Mouse (Mus musculus): ENCODE measurements at regions not wholly inside any gene's neighbourhood (a gene's known extent, or its start where the extent isn't known, plus 50 kb on each side); places are given as distances from the start of the nearest gene placed in this dataset.

- H3K9ac ChIP-seq, result no peak overlapping the region
- no peak overlapping the region for H3K4me3 ChIP-seq (replicated peaks)
- H3K36me3 ChIP-seq, result no peaks in the 10 kb centered on the region
- no peaks in the 10 kb centered on the region for H3K4me1 ChIP-seq
- no peaks in the 10 kb centered on the region for H3K9me3 ChIP-seq (replicated peaks)
- H3K4me2 ChIP-seq (replicated peaks), result no peak overlapping the region
- no peak overlapping the region for H3K27ac ChIP-seq (replicated peaks)
- H3K27me3 ChIP-seq, result no peaks in the 10 kb centered on the region
- no peak for ATAC-seq (ENCODE audit: insufficient number of reproducible peaks, low FRiP score, low TSS enrichment, low read depth)
- 94% methylated on average over 5 of the region's 5 CpGs for WGBS
These were observed 260.2 kb downstream of the Cog6 start for GRCm38 (mm10) chr3:52756816-52757215.

DNA sequence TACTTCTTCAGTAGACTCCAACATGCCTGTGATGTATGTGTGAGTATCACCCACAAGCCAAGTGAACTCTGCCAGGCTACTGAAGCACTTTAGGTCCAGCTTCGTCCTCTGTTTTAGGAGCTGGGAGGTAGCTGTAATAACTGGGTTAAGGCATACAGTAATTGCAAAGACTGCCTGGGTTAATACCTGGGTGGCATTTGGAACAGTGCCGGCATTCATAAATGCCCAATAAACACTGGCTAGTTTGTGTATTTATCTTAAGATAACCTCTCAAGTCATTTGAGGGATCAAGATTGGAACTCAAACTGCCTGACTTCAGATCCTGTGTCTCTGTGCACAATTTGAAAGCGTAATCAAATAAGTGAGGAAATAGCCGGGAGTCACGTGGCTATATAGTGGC lies 261.0 kb downstream of the Cog6 start:
- no peak for ATAC-seq (ENCODE audit: insufficient number of reproducible peaks, low FRiP score, low TSS enrichment, low read depth)
- no peak overlapping the region for H3K4me2 ChIP-seq (replicated peaks)
- H3K4me1 ChIP-seq, result no peaks in the 10 kb centered on the region
- no peaks in the 10 kb centered on the region for H3K36me3 ChIP-seq
- no peak overlapping the region for H3K4me3 ChIP-seq (replicated peaks)
- no peaks in the 10 kb centered on the region for H3K27me3 ChIP-seq
- WGBS, result 69% methylated on average over 5 of the region's 5 CpGs
- H3K9me3 ChIP-seq (replicated peaks), result no peaks in the 10 kb centered on the region
- no peak overlapping the region for H3K27ac ChIP-seq (replicated peaks)
- no peak overlapping the region for H3K9ac ChIP-seq

DNA sequence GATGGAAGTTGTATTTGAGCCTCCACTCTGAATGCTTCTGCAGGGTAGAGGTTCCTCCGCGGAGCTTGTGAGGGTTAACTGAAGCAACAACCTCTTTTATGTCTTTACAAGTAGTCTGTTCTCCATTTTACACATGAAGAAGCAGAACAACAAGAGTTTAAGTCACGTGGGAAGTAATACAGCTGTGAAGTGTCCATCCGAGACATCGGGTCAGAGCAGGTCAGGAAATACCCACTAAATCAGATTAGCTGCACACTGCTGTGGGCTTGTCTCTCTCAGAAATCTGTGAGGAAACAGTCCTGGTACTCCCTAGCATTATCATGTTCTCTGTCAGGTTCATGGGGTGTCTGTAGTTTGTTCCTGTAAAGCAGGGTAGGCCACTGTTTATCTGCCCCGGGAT lies 262.1 kb downstream of the Cog6 start:
- H3K9me3 ChIP-seq (replicated peaks), result no peaks in the 10 kb centered on the region
- H3K4me1 ChIP-seq, result no peaks in the 10 kb centered on the region
- H3K36me3 ChIP-seq, result no peaks in the 10 kb centered on the region
- ATAC-seq (ENCODE audit: insufficient number of reproducible peaks, low FRiP score, low TSS enrichment, low read depth), result no peak
- H3K27ac ChIP-seq (replicated peaks), result no peak overlapping the region
- H3K27me3 ChIP-seq, result no peaks in the 10 kb centered on the region
- whole genome bisulfite sequencing, result 52% methylated on average over 6 of the region's 6 CpGs
- no peak overlapping the region for H3K4me3 ChIP-seq (replicated peaks)
- no peak overlapping the region for H3K9ac ChIP-seq
- H3K4me2 ChIP-seq (replicated peaks), result no peak overlapping the region

GRCm38 (mm10) chr3:52754401-52754800 lies 262.6 kb downstream of the Cog6 start:
- H3K36me3 ChIP-seq, result no peaks in the 10 kb centered on the region
- H3K9me3 ChIP-seq (replicated peaks), result no peaks in the 10 kb centered on the region
- no peak overlapping the region for H3K27ac ChIP-seq (replicated peaks)
- H3K4me2 ChIP-seq (replicated peaks), result no peak overlapping the region
- H3K9ac ChIP-seq, result no peak overlapping the region
- no peak for ATAC-seq (ENCODE audit: insufficient number of reproducible peaks, low FRiP score, low TSS enrichment, low read depth)
- H3K27me3 ChIP-seq, result no peaks in the 10 kb centered on the region
- 80% methylated on average over 4 of the region's 4 CpGs for WGBS
- no peaks in the 10 kb centered on the region for H3K4me1 ChIP-seq
- H3K4me3 ChIP-seq (replicated peaks), result no peak overlapping the region

DNA sequence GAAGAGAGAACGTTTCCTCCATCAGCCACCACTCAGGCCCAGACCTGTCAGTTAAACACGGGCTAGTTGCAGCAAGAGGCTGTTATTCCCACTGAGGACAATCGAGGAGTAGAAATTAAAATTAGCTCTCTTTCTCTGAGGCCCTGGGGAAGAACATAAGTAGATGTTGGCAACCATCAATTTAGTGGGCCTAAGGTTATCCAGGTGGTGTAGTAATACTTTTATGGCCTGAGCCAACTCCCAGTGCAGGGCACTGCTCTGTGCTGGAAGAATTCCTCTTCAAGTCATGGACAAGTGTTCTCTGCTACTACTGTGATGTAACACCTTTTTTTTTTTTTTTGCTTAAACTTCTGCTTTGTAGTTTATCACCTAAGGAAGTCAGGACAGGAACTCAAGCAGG lies 270.1 kb downstream of the Cog6 start:
- Histone ChIP-seq H3K27me3 (no peaks in the 10 kb centered on the region), H3K4me2 (replicated peaks) (no peak overlapping the region), H3K4me1 (peaks cover 10% of the 10 kb centered on the region; the same call in 1 of the 2 replicates), H3K27ac (replicated peaks) (no peak overlapping the region), H3K9me3 (replicated peaks) (no peaks in the 10 kb centered on the region), H3K36me3 (no peaks in the 10 kb centered on the region), H3K4me3 (replicated peaks) (no peak overlapping the region), H3K9ac (no peak overlapping the region)
- ATAC-seq (ENCODE audit: insufficient number of reproducible peaks, low FRiP score, low TSS enrichment, low read depth), result no peak
- WGBS, result 57% methylated on average over 3 of the region's 3 CpGs

GRCm38 (mm10) chr3:52744334-52744733 lies 272.7 kb downstream of the Cog6 start:
- H3K4me2 ChIP-seq (replicated peaks), result no peak overlapping the region
- no peak for ATAC-seq (ENCODE audit: insufficient number of reproducible peaks, low FRiP score, low TSS enrichment, low read depth)
- H3K4me1 ChIP-seq, result peaks cover 10% of the 10 kb centered on the region; the same call in 1 of the 2 replicates
- WGBS, result 64% methylated on average over 8 of the region's 8 CpGs
- H3K4me3 ChIP-seq (replicated peaks), result no peak overlapping the region
- H3K9ac ChIP-seq, result no peak overlapping the region
- no peaks in the 10 kb centered on the region for H3K9me3 ChIP-seq (replicated peaks)
- no peaks in the 10 kb centered on the region for H3K36me3 ChIP-seq
- no peak overlapping the region for H3K27ac ChIP-seq (replicated peaks)
- H3K27me3 ChIP-seq, result no peaks in the 10 kb centered on the region

GRCm38 (mm10) chr3:52740466-52741026 lies 276.5 kb downstream of the Cog6 start:
- WGBS, result 71% methylated on average over 9 of the region's 9 CpGs
- Histone ChIP-seq H3K27me3 (no peaks in the 10 kb centered on the region), H3K27ac (replicated peaks) (no peak overlapping the region), H3K36me3 (no peaks in the 10 kb centered on the region), H3K9me3 (replicated peaks) (no peaks in the 10 kb centered on the region), H3K9ac (no peak overlapping the region), H3K4me1 (peaks cover 10% of the 10 kb centered on the region; the same call in 1 of the 2 replicates), H3K4me2 (replicated peaks) (no peak overlapping the region), H3K4me3 (replicated peaks) (no peak overlapping the region)
- 0 out of 2 replicates have a peak, but pooled peaks have one; percentile 47 for ATAC-seq (ENCODE audit: insufficient number of reproducible peaks, low FRiP score, low TSS enrichment, low read depth)

DNA sequence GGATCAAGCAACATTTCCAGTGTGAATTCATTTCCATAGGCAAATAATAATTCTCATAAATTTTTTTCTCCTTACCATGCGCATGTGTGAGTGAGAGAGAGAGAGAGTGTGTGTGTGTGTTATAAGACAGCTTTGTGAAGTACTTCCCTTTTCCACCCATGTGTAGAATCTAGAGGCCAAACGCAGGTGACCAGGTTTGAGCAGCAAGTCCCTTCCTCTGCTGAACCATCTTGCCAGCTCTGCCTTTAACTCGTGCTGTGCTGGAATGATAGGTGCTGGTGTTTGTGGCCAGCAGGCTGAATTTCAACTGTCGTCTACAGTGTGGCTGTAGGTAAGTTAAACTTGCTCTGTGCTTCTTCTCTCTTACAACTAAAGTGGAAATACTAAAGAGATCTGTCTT lies 277.5 kb downstream of the Cog6 start:
- H3K4me2 ChIP-seq (replicated peaks), result no peak overlapping the region
- no peaks in the 10 kb centered on the region for H3K36me3 ChIP-seq
- no peak for ATAC-seq (ENCODE audit: insufficient number of reproducible peaks, low FRiP score, low TSS enrichment, low read depth)
- no peak overlapping the region for H3K4me3 ChIP-seq (replicated peaks)
- H3K9me3 ChIP-seq (replicated peaks), result no peaks in the 10 kb centered on the region
- H3K27me3 ChIP-seq, result no peaks in the 10 kb centered on the region
- 62% methylated on average over 4 of the region's 4 CpGs for WGBS
- H3K4me1 ChIP-seq, result peaks cover 7% of the 10 kb centered on the region; the same call in 1 of the 2 replicates
- no peak overlapping the region for H3K9ac ChIP-seq
- H3K27ac ChIP-seq (replicated peaks), result no peak overlapping the region

- Histone ChIP-seq H3K9ac (no peak overlapping the region), H3K4me1 (no peaks in the 10 kb centered on the region), H3K4me2 (replicated peaks) (no peak overlapping the region), H3K36me3 (no peaks in the 10 kb centered on the region), H3K27ac (replicated peaks) (no peak overlapping the region), H3K4me3 (replicated peaks) (no peak overlapping the region), H3K9me3 (replicated peaks) (no peaks in the 10 kb centered on the region), H3K27me3 (no peaks in the 10 kb centered on the region)
- WGBS, result 59% methylated on average over 5 of the region's 5 CpGs
- no peak for ATAC-seq (ENCODE audit: insufficient number of reproducible peaks, low FRiP score, low TSS enrichment, low read depth)
These were observed 278.7 kb downstream of the Cog6 start for GRCm38 (mm10) chr3:52738386-52738785.

DNA sequence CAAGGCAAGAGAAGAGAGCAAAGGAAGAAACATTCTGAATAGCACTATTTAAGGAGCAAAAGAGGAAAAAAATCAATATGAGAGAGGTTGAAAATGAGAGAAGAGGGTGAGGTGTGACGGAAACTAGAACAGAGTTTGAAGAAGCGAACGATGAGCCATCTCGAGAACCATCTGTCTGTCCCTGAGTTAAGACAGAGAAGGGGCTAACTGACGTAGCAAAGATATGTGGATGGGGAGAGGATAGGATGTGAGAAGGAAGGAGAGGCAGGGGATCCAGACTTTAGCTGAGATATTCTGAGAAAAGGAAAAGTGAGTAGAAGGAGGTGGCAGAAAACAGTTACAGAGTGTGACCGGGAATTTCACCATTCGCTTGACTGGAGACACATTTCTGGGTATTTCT lies 281.1 kb downstream of the Cog6 start:
- 91% methylated on average over 7 of the region's 7 CpGs for WGBS
- Histone ChIP-seq H3K4me1 (no peaks in the 10 kb centered on the region), H3K9ac (no peak overlapping the region), H3K27me3 (no peaks in the 10 kb centered on the region), H3K4me2 (replicated peaks) (no peak overlapping the region), H3K9me3 (replicated peaks) (no peaks in the 10 kb centered on the region), H3K4me3 (replicated peaks) (no peak overlapping the region), H3K27ac (replicated peaks) (no peak overlapping the region), H3K36me3 (no peaks in the 10 kb centered on the region)
- ATAC-seq (ENCODE audit: insufficient number of reproducible peaks, low FRiP score, low TSS enrichment, low read depth), result no peak

DNA sequence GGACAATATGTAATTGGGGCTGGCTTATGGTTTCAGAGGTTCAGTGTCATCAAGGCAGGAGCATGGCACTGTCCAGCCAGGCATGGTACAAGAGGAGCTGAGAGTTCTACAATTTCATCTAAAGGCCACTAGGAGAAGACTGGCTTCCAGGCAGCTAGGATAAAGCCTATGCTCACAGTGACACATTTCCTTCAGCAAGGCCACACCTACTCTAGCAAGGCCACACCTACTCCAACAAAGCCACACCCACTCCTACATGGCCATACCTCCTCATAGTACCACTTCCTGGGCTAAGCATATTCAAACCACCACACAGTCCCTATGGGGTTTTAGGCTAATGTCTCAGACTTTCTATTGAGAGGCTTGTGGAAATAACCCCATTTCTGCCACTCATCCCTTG lies 285.1 kb downstream of the Cog6 start:
- Histone ChIP-seq H3K36me3 (no peaks in the 10 kb centered on the region), H3K27ac (replicated peaks) (no peak overlapping the region), H3K4me3 (replicated peaks) (no peak overlapping the region), H3K4me1 (no peaks in the 10 kb centered on the region), H3K9me3 (replicated peaks) (no peaks in the 10 kb centered on the region), H3K27me3 (no peaks in the 10 kb centered on the region), H3K4me2 (replicated peaks) (no peak overlapping the region), H3K9ac (no peak overlapping the region)
- ATAC-seq (ENCODE audit: insufficient number of reproducible peaks, low FRiP score, low TSS enrichment, low read depth), result no peak

- H3K4me1 ChIP-seq, result no peaks in the 10 kb centered on the region
- no peaks in the 10 kb centered on the region for H3K36me3 ChIP-seq
- no peaks in the 10 kb centered on the region for H3K9me3 ChIP-seq (replicated peaks)
- no peak overlapping the region for H3K4me2 ChIP-seq (replicated peaks)
- no peak for ATAC-seq (ENCODE audit: insufficient number of reproducible peaks, low FRiP score, low TSS enrichment, low read depth)
- H3K27ac ChIP-seq (replicated peaks), result no peak overlapping the region
- no peak overlapping the region for H3K9ac ChIP-seq
- 65% methylated on average over 3 of the region's 3 CpGs for WGBS
- no peak overlapping the region for H3K4me3 ChIP-seq (replicated peaks)
- H3K27me3 ChIP-seq, result no peaks in the 10 kb centered on the region
These were observed 285.5 kb downstream of the Cog6 start for GRCm38 (mm10) chr3:52731491-52731890.

Measured in embryonic facial prominence, embryonic 15.5 days (tissue).